Mouse (Mus musculus) testis, adult 2 months (tissue): ENCODE measurements around the gene 2610528A11Rik.

ENCODE experiments used
- CTCF ChIP-seq: fragments of 200-500 bp; IDR thresholded peaks from 2 replicates; pipeline ENCODE4 v1.5.1; 2012; ENCODE audit warnings: low read depth, mild to moderate bottlenecking, inconsistent platforms, low read length, moderate library complexity; ENCODE audit not compliant: control insufficient read depth, insufficient read depth, insufficient replicate concordance
- POLR2A ChIP-seq: fragments of 200-500 bp; IDR thresholded peaks from 2 replicates; pipeline ENCODE4 v1.6.1; 2012; ENCODE audit warnings: low read depth, mild to moderate bottlenecking, inconsistent platforms, low read length, moderate library complexity; ENCODE audit not compliant: control insufficient read depth

- TF ChIP-seq CTCF: no peak
- TF ChIP-seq POLR2A: no peak
Observed at GRCm38 (mm10) chr14:37066636-37067035, 47.2 kb downstream of the 2610528A11Rik start.
